Mouse (Mus musculus) myocyte (in vitro differentiated cells): ENCODE data around the gene Htt.

Source experiments
- CEBPB ChIP-seq: IDR thresholded peaks from 2 replicates; pipeline ENCODE4 v1.6.1; 2011; ENCODE audit warnings: mild to moderate bottlenecking, moderate library complexity; ENCODE audit not compliant: poor library complexity, insufficient read depth, severe bottlenecking
- E2F4 ChIP-seq: IDR thresholded peaks from one replicate; pipeline ENCODE4 v1.6.1; 2011; ENCODE audit warnings: mild to moderate bottlenecking, control low read depth, moderate library complexity; ENCODE audit not compliant: insufficient read depth
- MYOG ChIP-seq, 3 experiments: IDR thresholded peaks; one replicate each; pipeline ENCODE4 v1.6.1; 2011; ENCODE audit warnings: control low read depth in 2 of 3, low read depth in 2 of 3, mild to moderate bottlenecking in 2 of 3; ENCODE audit not compliant: insufficient read length in 2 of 3, control insufficient read depth in 1 of 3, insufficient read depth in 1 of 3
- POLR2A ChIP-seq: IDR thresholded peaks from one replicate; pipeline ENCODE4 v1.6.1; 2011; ENCODE audit warnings: low read depth, mild to moderate bottlenecking, control low read depth, moderate library complexity; ENCODE audit not compliant: insufficient read length
- REST ChIP-seq: IDR thresholded peaks from one replicate; pipeline ENCODE4 v1.6.1; 2011; ENCODE audit warnings: mild to moderate bottlenecking, control low read depth, moderate library complexity; ENCODE audit not compliant: insufficient read depth, insufficient read length
- TCF12 ChIP-seq: IDR thresholded peaks from one replicate; pipeline ENCODE4 v1.6.1; 2011; ENCODE audit warnings: mild to moderate bottlenecking, control low read depth; ENCODE audit not compliant: poor library complexity, insufficient read depth, severe bottlenecking

GRCm38 (mm10) chr5:34951161-34951834 lies 189.8 kb downstream of the Htt start:
- TF ChIP-seq POLR2A, result no peak
- no peak for TF ChIP-seq CEBPB
- TF ChIP-seq MYOG (IDR thresholded peaks at IDR 0.05; ENCODE audit: control insufficient read depth in 1 of 3, insufficient read depth in 1 of 3, insufficient read length in 2 of 3, low read depth in 2 of 3), result no peak
- no peak for TF ChIP-seq REST
- no peak for TF ChIP-seq E2F4
- no peak for TF ChIP-seq TCF12
